Mouse (Mus musculus) heart, adult 8-10 months (tissue): ENCODE data around the gene Tet3. TPM values are rescaled to one million over a fixed set of nuclear protein-coding genes. Genes with fewer than 3 reads are reported as not detected.

Source experiments
- DNase-seq: peaks from one replicate; pipeline ENCODE4 v3.0.0; 2022; ENCODE audit warnings: low spot score
- total RNA-seq, 4 experiments: library from RNA; stranded (reverse); gene quantifications; 2 replicates each; pipeline ENCODE4 v1.2.4; 2022

Gene Tet3
- total RNA-seq, 4 experiments from 2014 or later: 15.5 to 19.8 (median 17.2) TPM

DNA sequence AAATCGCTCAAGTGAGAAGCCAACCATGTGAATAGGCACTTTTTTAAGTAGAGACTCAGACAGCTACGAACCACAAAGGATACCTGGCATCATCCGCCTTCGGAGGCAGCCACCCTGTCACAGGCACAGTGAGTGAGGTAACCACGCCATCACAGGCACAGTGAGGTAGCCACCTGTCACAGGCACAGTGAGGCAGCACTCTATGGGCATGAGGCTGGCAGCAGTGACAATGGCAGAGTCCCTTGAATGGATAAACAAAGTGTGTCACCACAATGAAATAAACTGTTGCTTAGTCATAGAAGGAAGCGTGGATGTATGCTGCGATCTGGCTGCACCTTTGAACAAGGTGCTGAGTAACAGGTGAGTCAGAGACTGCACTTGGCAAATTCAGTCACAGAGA, 19.7 kb upstream of the Tet3 start:
- no peak for DNase-seq

- no peak for DNase-seq
These were observed 19.3 kb upstream of the Tet3 start for GRCm38 (mm10) chr6:83478217-83478616.

DNA sequence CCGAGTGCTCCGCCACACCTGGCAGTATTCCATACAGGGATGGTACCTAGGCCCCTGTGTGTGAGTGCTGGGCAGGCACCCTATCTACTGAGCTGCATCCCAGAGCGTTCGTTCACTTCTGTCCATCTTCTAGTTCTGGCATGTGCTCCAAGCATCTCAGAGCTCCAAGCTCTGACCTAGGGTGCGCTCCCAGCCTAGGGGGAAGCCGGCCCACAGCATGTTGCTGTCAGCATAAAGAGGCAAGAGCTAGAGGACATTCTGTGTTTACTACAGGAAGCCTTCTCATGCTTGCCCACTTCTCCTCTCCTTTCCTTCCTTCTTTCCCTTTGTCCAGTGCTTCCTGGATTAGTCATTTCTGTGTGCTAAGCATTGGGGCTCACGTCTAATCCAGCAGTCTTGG, 16.5 kb upstream of the Tet3 start:
- no peak for DNase-seq

DNA sequence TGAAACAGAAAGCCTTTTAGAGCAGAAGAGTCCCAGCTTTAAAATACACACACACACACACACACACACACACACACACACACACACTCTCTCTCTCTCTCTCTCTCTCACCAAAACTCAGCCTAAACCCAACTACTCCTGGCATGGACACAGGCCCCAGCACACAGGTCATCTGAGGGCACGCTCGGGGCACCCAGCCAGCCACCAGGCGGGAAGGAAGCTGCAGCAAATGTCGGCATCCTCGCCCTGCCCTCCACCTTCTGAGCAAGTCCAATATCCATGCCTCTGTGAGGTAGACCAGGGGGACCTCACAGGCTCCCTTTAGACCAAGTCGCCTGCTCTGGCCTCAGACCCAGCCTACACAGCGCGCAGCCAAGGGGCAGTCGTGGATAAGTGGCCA, 14.4 kb upstream of the Tet3 start:
- DNase-seq: peak; percentile 59

DNA sequence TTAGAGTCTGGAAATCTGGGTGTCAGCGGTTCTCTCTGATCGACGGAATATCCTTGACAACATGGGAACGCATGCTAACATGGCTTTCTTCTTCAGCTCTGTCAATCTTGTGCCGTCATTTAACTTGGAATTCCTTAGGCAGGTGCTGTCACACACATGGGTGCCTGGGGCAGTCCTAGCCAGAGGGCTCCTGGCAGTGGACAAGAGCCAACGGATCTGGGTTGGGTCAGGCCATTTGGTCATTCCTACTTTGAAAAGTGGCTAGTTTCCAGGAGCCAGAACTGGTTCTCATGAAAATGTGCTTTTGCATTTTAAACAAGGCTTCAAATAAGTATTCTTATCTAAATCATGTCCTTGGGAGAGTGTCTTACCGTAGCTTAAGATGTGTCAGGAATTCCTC, 12.9 kb upstream of the Tet3 start:
- DNase-seq: no peak

DNA sequence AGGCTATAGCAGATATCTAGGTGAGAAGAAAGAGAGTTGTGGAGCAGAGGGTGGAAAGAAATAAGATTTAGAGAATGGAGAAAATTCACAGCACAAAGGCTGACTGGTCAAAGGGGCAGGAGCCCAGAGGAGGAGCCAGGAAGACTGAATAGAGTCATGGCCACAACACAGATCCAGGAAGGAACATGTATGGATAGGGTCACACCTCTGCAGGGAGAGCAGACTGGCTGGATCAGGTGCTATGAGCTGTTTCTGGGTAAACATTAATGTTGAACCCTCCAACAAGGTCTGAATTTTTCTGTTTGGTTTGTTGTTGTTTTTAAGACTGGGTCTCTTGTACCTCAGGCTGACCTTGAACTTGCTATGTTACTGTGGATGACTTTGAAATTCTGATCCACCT, 5.1 kb upstream of the Tet3 start:
- DNase-seq: no peak

DNA sequence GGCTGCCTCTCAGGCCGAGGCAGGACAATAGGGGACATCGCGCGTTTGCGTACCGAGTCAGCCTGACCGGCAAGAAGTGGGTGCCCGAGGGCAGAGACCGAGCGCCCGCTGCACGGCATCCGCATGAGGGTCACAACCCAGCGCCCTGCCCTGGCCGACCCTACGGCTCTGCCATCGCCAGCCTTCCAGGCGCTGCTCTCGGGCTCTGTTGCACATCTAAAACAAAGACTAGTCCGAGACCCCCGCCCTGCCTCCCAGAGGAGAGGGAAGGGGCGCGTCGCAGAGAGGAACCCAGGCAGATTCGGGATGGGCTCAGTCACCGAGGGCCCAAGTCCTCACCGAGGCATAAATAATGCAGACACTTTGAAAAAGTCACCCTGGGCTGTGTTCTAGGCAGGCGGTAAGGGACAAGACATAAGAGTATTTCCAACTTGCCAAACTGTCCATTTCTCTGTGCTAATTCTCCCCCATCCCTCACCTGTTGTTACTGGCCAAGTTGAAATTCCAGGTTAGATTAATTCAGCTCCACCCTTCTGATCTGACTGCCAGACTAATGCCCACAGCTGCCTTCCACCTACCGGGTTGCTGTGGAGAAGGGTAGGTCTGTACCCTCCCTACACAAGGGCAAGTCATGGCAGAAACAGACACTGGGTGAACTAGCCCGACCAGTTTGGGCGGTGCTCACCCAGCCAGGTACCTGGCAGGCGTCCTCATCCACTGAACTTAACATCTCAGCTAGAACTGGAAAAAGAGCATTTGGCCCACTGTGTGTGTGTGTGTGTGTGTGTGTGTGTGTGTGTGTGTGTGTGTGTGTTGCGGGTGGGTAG, 1.7 kb downstream of the Tet3 start:
- no peak for DNase-seq

- DNase-seq: peak; percentile 66
These were observed 2.5 kb downstream of the Tet3 start for GRCm38 (mm10) chr6:83456131-83456983.

DNA sequence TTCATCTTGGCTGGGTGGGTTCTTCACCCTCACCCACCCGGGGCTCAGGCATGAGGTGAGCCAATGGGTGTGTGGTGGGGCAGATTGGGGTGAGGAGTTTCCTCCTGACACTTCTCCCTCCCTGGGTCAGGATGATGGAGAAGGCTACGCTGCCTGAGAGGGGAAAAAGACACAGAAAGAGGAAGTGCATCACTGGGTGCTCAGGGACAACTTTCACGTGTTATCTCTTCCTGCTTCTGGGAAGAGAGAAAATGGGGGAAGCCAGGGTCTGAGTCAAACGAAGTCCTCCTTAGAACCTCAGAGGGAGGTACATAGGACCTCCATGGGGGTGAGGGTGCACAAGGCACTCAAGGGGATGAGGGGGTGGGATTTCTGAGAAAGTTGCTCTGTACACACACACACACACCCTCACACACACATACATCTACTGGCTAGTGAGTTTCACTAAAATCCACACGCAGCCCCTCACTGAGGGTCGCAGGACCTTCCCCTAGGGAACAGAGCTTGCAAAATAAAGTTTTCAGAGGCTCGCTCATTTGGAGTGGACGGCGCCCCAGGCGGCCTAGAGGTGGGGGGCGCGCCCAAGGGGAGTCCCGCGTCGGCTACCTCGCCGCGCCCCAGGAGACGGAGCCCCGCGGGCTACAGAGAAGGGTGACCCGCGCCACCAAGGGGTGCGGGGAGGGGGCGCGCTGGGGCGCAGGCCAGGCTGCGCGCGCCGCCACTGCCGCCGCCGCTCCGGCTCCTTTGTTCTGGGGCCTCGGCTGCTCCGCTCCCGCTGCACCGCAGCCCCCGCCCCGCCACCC, 3.4 kb downstream of the Tet3 start:
- DNase-seq: no peak

DNA sequence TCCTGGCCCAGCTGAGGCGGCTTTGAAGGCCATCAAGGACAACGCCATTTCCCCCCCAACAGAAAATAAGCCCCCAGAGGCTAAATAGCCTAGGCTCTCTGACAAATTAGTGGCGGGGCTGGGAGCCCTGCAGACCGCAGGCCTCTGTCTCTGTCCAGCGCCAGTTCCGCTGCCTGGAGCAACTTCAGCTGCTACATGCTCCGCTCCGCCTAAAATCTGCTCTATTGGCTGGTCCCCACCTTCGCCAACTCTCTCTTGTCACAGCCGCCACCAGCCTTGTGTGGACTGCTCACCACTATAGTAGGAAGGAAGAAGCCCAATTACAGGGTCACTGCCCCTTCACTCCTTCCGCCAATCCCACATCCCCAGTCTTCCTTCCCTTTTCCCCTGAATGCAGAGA, 5.2 kb downstream of the Tet3 start:
- no peak for DNase-seq

DNA sequence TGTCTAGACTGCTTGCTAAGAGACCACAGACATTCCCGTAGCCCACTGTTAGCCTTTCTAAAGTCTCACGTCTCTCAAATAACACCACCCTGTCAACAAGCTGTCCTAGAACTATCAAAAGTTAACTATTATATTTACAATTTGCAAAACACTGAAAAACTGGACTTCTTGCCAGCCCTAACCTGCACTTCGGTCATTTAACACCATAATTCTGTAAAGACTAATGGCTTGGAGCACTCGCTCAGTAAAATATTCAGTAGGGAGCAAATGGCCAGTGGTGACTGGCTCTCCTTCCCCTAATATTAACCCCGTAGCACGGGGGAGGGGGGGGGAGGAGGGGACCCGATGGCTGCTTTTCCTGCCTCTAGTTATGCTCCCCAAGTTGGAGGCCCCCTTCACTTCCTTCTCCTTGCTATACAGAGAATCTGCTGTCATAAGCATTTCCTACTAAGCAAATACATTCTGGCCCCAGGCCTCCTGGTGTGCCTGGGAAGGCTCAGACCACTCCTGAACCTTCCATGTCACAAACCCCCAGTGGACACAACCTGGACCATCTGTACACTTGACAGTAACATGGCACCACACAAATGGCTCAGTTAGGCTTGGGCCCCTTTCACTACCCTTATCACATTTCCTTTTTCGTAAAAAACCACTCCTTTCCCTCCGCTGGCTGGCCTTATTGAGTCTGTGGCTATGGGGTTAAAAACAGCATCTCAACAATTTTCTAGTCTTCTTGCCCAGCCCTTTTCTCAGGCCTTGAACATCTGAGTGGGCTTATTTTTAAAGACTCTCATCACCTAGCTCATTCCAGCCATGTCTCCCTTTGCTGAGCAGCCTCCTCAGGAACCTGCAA, 8.2 kb downstream of the Tet3 start:
- DNase-seq: no peak

DNA sequence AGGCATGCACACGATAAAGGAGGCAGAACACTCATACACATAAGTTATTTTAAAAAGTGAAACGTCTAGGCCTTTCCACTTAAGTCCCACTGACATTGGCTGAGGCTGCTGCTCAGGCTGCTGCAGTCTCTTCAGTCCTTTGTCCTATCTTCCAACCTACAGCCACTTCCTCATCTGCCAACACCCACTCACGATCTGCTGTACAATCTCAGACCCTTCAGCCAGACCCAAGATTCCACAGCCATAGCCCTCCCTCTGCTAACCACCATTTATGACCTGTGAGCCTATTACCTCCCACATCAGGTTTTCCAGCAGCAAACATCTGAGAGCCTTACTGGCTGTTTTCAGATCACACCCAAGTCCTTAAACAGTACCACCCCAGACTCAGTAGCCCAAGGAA, 9.4 kb downstream of the Tet3 start:
- no peak for DNase-seq

GRCm38 (mm10) chr6:83448911-83449310, 10.0 kb downstream of the Tet3 start:
- DNase-seq: no peak

DNA sequence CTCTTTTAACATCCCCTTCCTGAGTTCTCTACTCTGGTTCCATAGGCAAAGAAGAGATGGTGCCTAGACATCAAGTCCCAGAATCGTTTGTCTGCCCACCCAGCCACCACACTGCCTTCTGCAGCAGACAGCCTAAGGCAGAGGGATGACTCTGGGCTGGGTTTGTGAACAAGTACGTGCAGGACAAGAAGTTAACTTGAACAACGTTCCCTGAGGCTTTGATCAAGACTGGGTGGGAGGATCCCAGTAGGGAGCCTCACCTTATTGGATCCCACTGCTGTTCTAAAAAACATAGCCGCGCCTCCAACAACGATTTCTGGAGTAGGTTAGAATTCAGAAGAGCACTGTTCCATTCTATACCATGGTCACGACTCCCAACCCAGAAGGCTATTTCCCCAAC, 11.9 kb downstream of the Tet3 start:
- no peak for DNase-seq

GRCm38 (mm10) chr6:83445796-83446195, 13.1 kb downstream of the Tet3 start:
- no peak for DNase-seq

DNA sequence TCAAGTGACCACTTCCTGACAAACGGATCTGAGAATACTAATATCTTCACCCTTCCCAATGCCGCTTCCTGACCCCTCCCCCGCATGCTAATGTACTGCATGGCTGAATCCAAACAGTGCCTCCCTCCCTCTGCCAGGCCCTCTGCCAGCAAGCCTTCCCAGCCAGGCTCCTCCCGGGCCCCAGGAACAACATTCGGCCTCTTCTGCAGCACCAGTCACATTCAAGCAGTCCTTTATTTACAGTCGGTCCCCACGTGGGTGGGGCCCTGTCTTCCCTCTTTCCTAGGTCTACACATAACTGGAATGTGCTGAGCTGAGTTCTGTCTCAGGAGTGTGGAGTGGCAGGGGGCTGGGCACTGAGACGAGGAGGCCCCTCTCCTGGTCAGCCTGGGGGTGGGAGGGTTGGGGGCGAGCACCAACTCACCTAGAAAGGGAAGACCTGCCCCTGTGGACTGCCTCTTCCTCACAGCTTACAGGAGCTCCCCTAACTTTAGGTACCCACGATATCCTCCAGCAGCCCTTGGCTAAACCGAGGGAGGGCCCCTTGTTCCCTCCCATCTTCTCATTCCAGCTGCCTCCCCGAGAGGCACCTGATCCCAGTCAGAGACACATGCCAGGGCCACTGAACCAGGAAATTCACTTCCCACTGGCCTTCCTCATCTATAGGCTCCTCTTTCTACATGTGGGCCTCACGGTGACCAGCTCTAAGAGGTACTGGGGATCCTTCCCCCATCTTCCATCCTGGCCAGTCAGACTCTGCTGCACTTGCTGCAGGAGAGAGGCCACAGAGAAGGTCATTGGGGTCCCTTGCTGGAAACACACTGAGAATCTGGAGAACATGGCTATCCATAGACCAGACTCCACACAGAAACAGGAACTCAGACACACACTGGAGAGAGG, 15.2 kb downstream of the Tet3 start:
- DNase-seq: peak; percentile 70

- DNase-seq: no peak
These were observed 16.2 kb downstream of the Tet3 start for GRCm38 (mm10) chr6:83442639-83443038.

- peak; percentile 84 for DNase-seq
These were observed 17.4 kb downstream of the Tet3 start for GRCm38 (mm10) chr6:83441259-83442061.
